Mouse (Mus musculus): ENCODE measurements around the gene Wdpcp. TPM values are rescaled to one million over a fixed set of nuclear protein-coding genes. Genes with fewer than 3 reads are reported as not detected.
A peak's percentile ranks its signal among the peaks of the same experiment; 100 is the strongest.

Wdpcp gene
- polyA plus RNA-seq, 1 experiment, result 7.6 TPM

GRCm38 (mm10) chr11:21634171-21634907 is 62.3 kb downstream of the Wdpcp start:
- WGBS, result 74% methylated on average over 9 of the region's 9 CpGs
- TF ChIP-seq CTCF (conservative IDR thresholded peaks at IDR 0.05; ENCODE audit: insufficient read depth, insufficient read length, low read depth, low read length) (no peak), POLR2A (IDR thresholded peaks at IDR 0.05; ENCODE audit: low read depth, low read length) (no peak)
- H3K27ac ChIP-seq (ENCODE audit: insufficient read depth, low read depth, low read length), result no peak overlapping the region
- H3K4me1 ChIP-seq (ENCODE audit: control insufficient read depth, insufficient read depth, low read length), result no peaks in the 10 kb centered on the region
- no peak overlapping the region for H3K4me3 ChIP-seq (ENCODE audit: insufficient read depth, low read depth, low read length)
- DNase-seq, result no peak
- H3K27me3 ChIP-seq (replicated peaks; ENCODE audit: control insufficient read depth, insufficient read depth, low read length), result no peaks in the 10 kb centered on the region
- H3K36me3 ChIP-seq (ENCODE audit: control insufficient read depth, insufficient read depth, low read length), result no peaks in the 10 kb centered on the region

GRCm38 (mm10) chr11:21638341-21638740 is 66.3 kb downstream of the Wdpcp start:
- 40% methylated on average over 5 of the region's 5 CpGs for WGBS
- H3K27ac ChIP-seq (ENCODE audit: insufficient read depth, low read depth, low read length), result no peak overlapping the region
- H3K36me3 ChIP-seq (ENCODE audit: control insufficient read depth, insufficient read depth, low read length), result no peaks in the 10 kb centered on the region
- no peak for TF ChIP-seq POLR2A (IDR thresholded peaks at IDR 0.05; ENCODE audit: low read depth, low read length)
- TF ChIP-seq CTCF (conservative IDR thresholded peaks at IDR 0.05; ENCODE audit: insufficient read depth, insufficient read length, low read depth, low read length), result no peak
- H3K27me3 ChIP-seq (replicated peaks; ENCODE audit: control insufficient read depth, insufficient read depth, low read length), result no peaks in the 10 kb centered on the region
- DNase-seq, result no peak
- no peaks in the 10 kb centered on the region for H3K4me1 ChIP-seq (ENCODE audit: control insufficient read depth, insufficient read depth, low read length)
- H3K4me3 ChIP-seq (ENCODE audit: insufficient read depth, low read depth, low read length), result no peak overlapping the region

GRCm38 (mm10) chr11:21639534-21639933 is 67.5 kb downstream of the Wdpcp start:
- H3K4me3 ChIP-seq (ENCODE audit: insufficient read depth, low read depth, low read length), result no peak overlapping the region
- no peaks in the 10 kb centered on the region for H3K4me1 ChIP-seq (ENCODE audit: control insufficient read depth, insufficient read depth, low read length)
- no peak overlapping the region for H3K27ac ChIP-seq (ENCODE audit: insufficient read depth, low read depth, low read length)
- TF ChIP-seq CTCF (conservative IDR thresholded peaks at IDR 0.05; ENCODE audit: insufficient read depth, insufficient read length, low read depth, low read length), result no peak
- TF ChIP-seq POLR2A (IDR thresholded peaks at IDR 0.05; ENCODE audit: low read depth, low read length), result no peak
- 57% methylated on average over 2 of the region's 2 CpGs for whole genome bisulfite sequencing
- no peaks in the 10 kb centered on the region for H3K27me3 ChIP-seq (replicated peaks; ENCODE audit: control insufficient read depth, insufficient read depth, low read length)
- DNase-seq, result peak; percentile 18
- no peaks in the 10 kb centered on the region for H3K36me3 ChIP-seq (ENCODE audit: control insufficient read depth, insufficient read depth, low read length)

- Histone ChIP-seq H3K36me3 (ENCODE audit: control insufficient read depth, insufficient read depth, low read length) (no peaks in the 10 kb centered on the region), H3K4me1 (ENCODE audit: control insufficient read depth, insufficient read depth, low read length) (no peaks in the 10 kb centered on the region), H3K27ac (ENCODE audit: insufficient read depth, low read depth, low read length) (no peak overlapping the region), H3K4me3 (ENCODE audit: insufficient read depth, low read depth, low read length) (no peak overlapping the region), H3K27me3 (replicated peaks; ENCODE audit: control insufficient read depth, insufficient read depth, low read length) (no peaks in the 10 kb centered on the region)
- 80% methylated on average over 4 of the region's 4 CpGs for WGBS
- TF ChIP-seq POLR2A (IDR thresholded peaks at IDR 0.05; ENCODE audit: low read depth, low read length), result no peak
- DNase-seq, result no peak
These were observed 72.2 kb downstream of the Wdpcp start for GRCm38 (mm10) chr11:21644231-21644630.

- no peaks in the 10 kb centered on the region for H3K36me3 ChIP-seq (ENCODE audit: control insufficient read depth, insufficient read depth, low read length)
- H3K4me1 ChIP-seq (ENCODE audit: control insufficient read depth, insufficient read depth, low read length), result no peaks in the 10 kb centered on the region
- no peaks in the 10 kb centered on the region for H3K27me3 ChIP-seq (replicated peaks; ENCODE audit: control insufficient read depth, insufficient read depth, low read length)
- no peak overlapping the region for H3K4me3 ChIP-seq (ENCODE audit: insufficient read depth, low read depth, low read length)
- 87% methylated on average over 3 of the region's 3 CpGs for WGBS
- DNase-seq, result no peak
- H3K27ac ChIP-seq (ENCODE audit: insufficient read depth, low read depth, low read length), result no peak overlapping the region
- TF ChIP-seq POLR2A (IDR thresholded peaks at IDR 0.05; ENCODE audit: low read depth, low read length) (no peak), CTCF (conservative IDR thresholded peaks at IDR 0.05; ENCODE audit: insufficient read depth, insufficient read length, low read depth, low read length) (no peak)
These were observed 74.1 kb downstream of the Wdpcp start for GRCm38 (mm10) chr11:21646136-21646535.

- Histone ChIP-seq H3K27me3 (replicated peaks; ENCODE audit: control insufficient read depth, insufficient read depth, low read length) (no peaks in the 10 kb centered on the region), H3K27ac (ENCODE audit: insufficient read depth, low read depth, low read length) (no peak overlapping the region), H3K36me3 (ENCODE audit: control insufficient read depth, insufficient read depth, low read length) (no peaks in the 10 kb centered on the region), H3K4me3 (ENCODE audit: insufficient read depth, low read depth, low read length) (no peak overlapping the region), H3K4me1 (ENCODE audit: control insufficient read depth, insufficient read depth, low read length) (no peaks in the 10 kb centered on the region)
- TF ChIP-seq POLR2A (IDR thresholded peaks at IDR 0.05; ENCODE audit: low read depth, low read length) (no peak), CTCF (conservative IDR thresholded peaks at IDR 0.05; ENCODE audit: insufficient read depth, insufficient read length, low read depth, low read length) (0 out of 2 replicates have a peak, but pooled peaks have one; percentile 5)
- WGBS, result 73% methylated on average over 3 of the region's 3 CpGs
- peak; percentile 21 for DNase-seq
These were observed 87.0 kb downstream of the Wdpcp start for GRCm38 (mm10) chr11:21658985-21659384.

- no peak overlapping the region for H3K4me3 ChIP-seq (ENCODE audit: insufficient read depth, low read depth, low read length)
- no peaks in the 10 kb centered on the region for H3K36me3 ChIP-seq (ENCODE audit: control insufficient read depth, insufficient read depth, low read length)
- no peaks in the 10 kb centered on the region for H3K4me1 ChIP-seq (ENCODE audit: control insufficient read depth, insufficient read depth, low read length)
- TF ChIP-seq POLR2A (IDR thresholded peaks at IDR 0.05; ENCODE audit: low read depth, low read length), result no peak
- TF ChIP-seq CTCF (conservative IDR thresholded peaks at IDR 0.05; ENCODE audit: insufficient read depth, insufficient read length, low read depth, low read length), result no peak
- DNase-seq, result no peak
- H3K27ac ChIP-seq (ENCODE audit: insufficient read depth, low read depth, low read length), result no peak overlapping the region
- 67% methylated on average over 2 of the region's 2 CpGs for WGBS
- no peaks in the 10 kb centered on the region for H3K27me3 ChIP-seq (replicated peaks; ENCODE audit: control insufficient read depth, insufficient read depth, low read length)
These were observed 105.0 kb downstream of the Wdpcp start for GRCm38 (mm10) chr11:21677034-21677433.
